Mouse (Mus musculus) layer of hippocampus, adult 9-10 months (tissue): ENCODE results near the gene Rab44.
A peak's percentile ranks its signal among the peaks of the same experiment; 100 is the strongest.

ENCODE experiments used
- DNase-seq: peaks from one replicate; pipeline ENCODE4 v3.0.0; 2022; ENCODE audit warnings: low spot score

Gene Rab44

GRCm38 (mm10) chr17:29168438-29168837 is 54.5 kb downstream of the Rab44 start:
- no peak for DNase-seq

GRCm38 (mm10) chr17:29168996-29169601 is 55.2 kb downstream of the Rab44 start:
- no peak for DNase-seq

- no peak for DNase-seq
Measured at GRCm38 (mm10) chr17:29170431-29171000, 56.6 kb downstream of the Rab44 start.

- peak; percentile 76 for DNase-seq
Measured at GRCm38 (mm10) chr17:29171001-29171772, 57.2 kb downstream of the Rab44 start.

- DNase-seq: no peak
Measured at GRCm38 (mm10) chr17:29172062-29172461, 58.1 kb downstream of the Rab44 start.

- DNase-seq: no peak
Measured at GRCm38 (mm10) chr17:29173165-29173564, 59.2 kb downstream of the Rab44 start.

- no peak for DNase-seq
Measured at GRCm38 (mm10) chr17:29175693-29176092, 61.7 kb downstream of the Rab44 start.

GRCm38 (mm10) chr17:29176391-29177267 is 62.7 kb downstream of the Rab44 start:
- DNase-seq: peak; percentile 55

GRCm38 (mm10) chr17:29178503-29179059 is 64.6 kb downstream of the Rab44 start:
- DNase-seq: no peak

GRCm38 (mm10) chr17:29179917-29180316 is 66.0 kb downstream of the Rab44 start:
- no peak for DNase-seq

GRCm38 (mm10) chr17:29180406-29181127 is 66.6 kb downstream of the Rab44 start:
- DNase-seq: no peak

GRCm38 (mm10) chr17:29181751-29182150 is 67.8 kb downstream of the Rab44 start:
- no peak for DNase-seq

GRCm38 (mm10) chr17:29183162-29183561 is 69.2 kb downstream of the Rab44 start:
- no peak for DNase-seq

GRCm38 (mm10) chr17:29185376-29186046 is 71.6 kb downstream of the Rab44 start:
- no peak for DNase-seq

- no peak for DNase-seq
Measured at GRCm38 (mm10) chr17:29186989-29187859, 73.3 kb downstream of the Rab44 start.

GRCm38 (mm10) chr17:29188989-29189388 is 75.0 kb downstream of the Rab44 start:
- DNase-seq: no peak

GRCm38 (mm10) chr17:29195579-29195978 is 81.6 kb downstream of the Rab44 start:
- DNase-seq: no peak
